Mouse (Mus musculus) brain, embryonic 14.5 days (tissue): ENCODE data around the gene Dtx3.

Experiments used
- CTCF ChIP-seq: fragments of 200-500 bp; IDR thresholded peaks from 2 replicates; pipeline ENCODE4 v1.5.1; 2012; ENCODE audit warnings: inconsistent platforms, mild to moderate bottlenecking, moderate library complexity, borderline replicate concordance; ENCODE audit not compliant: insufficient read depth, insufficient read length; ENCODE audit errors: extremely low read depth
- POLR2A ChIP-seq: fragments of 200-500 bp; IDR thresholded peaks from 2 replicates; pipeline ENCODE4 v1.6.1; 2012; ENCODE audit warnings: mild to moderate bottlenecking, inconsistent platforms, borderline replicate concordance; ENCODE audit not compliant: poor library complexity, insufficient read depth, insufficient read length, severe bottlenecking; ENCODE audit errors: extremely low read depth

DNA sequence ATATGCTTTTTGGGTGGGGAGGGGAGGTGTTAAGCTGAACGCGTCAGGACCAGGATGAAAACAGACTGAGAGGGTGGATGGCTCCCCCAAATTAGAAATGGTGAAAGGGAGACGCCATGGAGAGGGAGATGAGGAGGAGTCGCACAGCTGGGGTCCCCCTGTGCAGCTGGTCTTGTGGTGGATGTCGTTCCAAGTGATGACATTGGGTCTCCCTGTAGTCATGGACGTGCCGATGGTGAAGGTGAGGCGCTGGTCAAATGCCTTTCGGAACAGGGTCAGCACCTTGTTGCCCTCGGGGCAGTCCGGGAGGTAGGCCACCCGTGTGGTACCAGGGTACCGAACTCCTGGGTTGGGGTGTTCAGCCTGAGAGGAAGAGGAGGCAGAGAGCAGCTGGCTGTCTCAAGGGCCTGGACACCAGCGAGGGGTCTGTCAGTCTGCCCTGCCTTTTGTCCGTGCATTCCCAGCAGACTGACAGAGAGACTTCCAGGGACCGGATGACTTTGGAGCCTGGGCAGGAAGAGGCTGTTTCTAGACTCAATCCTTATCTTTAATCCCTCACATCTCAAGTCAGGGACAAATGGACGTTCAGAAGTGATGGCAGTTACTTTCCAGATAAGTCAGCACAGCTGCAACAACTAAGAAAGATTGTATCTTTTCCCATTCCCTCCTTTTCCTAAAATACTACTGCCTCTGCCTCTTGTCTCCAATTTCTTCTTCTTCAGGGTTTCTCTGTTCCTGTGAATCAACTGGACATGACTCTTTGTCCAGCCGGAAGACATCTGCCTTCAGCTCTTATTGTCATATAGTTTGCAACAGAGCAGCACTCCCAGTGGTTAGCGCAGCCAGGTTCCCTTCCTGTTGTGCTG is 4.1 kb downstream of the Dtx3 start:
- no peak for TF ChIP-seq CTCF
- TF ChIP-seq POLR2A = no peak
